Mouse (Mus musculus): ENCODE data around the gene Ubqln5. TPM values are rescaled to one million over a fixed set of nuclear protein-coding genes. Genes with fewer than 3 reads are reported as not detected.

Gene Ubqln5
- not detected in 2 replicates for polyA plus RNA-seq (2015; fragmentation: Nextera tagmentation; extraction: Ambion mirVana)

GRCm38 (mm10) chr7:104129726-104130125, at the start of gene Ubqln5:
Gene Ubqln5, minus strand, starts transcription at chr7:104129826.
- Histone ChIP-seq H3K9me3 (ENCODE audit: control insufficient read depth, low read length) (no peaks in the 10 kb centered on the region), H3K9ac (replicated peaks; ENCODE audit: low read depth, low read length) (no peak within 1 kb of the TSS), H3K27me3 (replicated peaks; ENCODE audit: control insufficient read depth, insufficient read depth, low read length) (no peaks in the 10 kb centered on the region), H3K4me2 (ENCODE audit: low read length) (no peak within 1 kb of the TSS), H3K36me3 (ENCODE audit: control insufficient read depth, insufficient read depth) (no peaks in the 10 kb centered on the region), H3K4me1 (replicated peaks; ENCODE audit: control insufficient read depth, insufficient read depth, low read length) (no peaks in the 10 kb centered on the region), H3K4me3 (replicated peaks; ENCODE audit: low read length) (no peak within 1 kb of the TSS), H3K27ac (ENCODE audit: low read length) (no peak within 1 kb of the TSS)
- WGBS: 89% methylated on average over 5 of the region's 5 CpGs
- no peak for ATAC-seq

GRCm38 (mm10) chr7:104179074-104179473, 49.4 kb upstream of the Ubqln5 start:
- Histone ChIP-seq H3K4me2 (ENCODE audit: low read length) (no peak overlapping the region), H3K4me1 (replicated peaks; ENCODE audit: control insufficient read depth, insufficient read depth, low read length) (no peaks in the 10 kb centered on the region), H3K9me3 (ENCODE audit: control insufficient read depth, low read length) (no peaks in the 10 kb centered on the region), H3K4me3 (replicated peaks; ENCODE audit: low read length) (no peak overlapping the region), H3K9ac (replicated peaks; ENCODE audit: low read depth, low read length) (no peak overlapping the region), H3K36me3 (ENCODE audit: control insufficient read depth, insufficient read depth) (no peaks in the 10 kb centered on the region), H3K27ac (ENCODE audit: low read length) (no peak overlapping the region), H3K27me3 (replicated peaks; ENCODE audit: control insufficient read depth, insufficient read depth, low read length) (no peaks in the 10 kb centered on the region)
- ATAC-seq: no peak
- WGBS: 87% methylated on average over 1 of the region's 1 CpGs

GRCm38 (mm10) chr7:104178422-104179054, 48.9 kb upstream of the Ubqln5 start:
- H3K27ac ChIP-seq (ENCODE audit: low read length): no peak overlapping the region
- H3K4me3 ChIP-seq (replicated peaks; ENCODE audit: low read length): no peak overlapping the region
- no peaks in the 10 kb centered on the region for H3K4me1 ChIP-seq (replicated peaks; ENCODE audit: control insufficient read depth, insufficient read depth, low read length)
- no peak overlapping the region for H3K9ac ChIP-seq (replicated peaks; ENCODE audit: low read depth, low read length)
- H3K9me3 ChIP-seq (ENCODE audit: control insufficient read depth, low read length): no peaks in the 10 kb centered on the region
- no peak overlapping the region for H3K4me2 ChIP-seq (ENCODE audit: low read length)
- H3K27me3 ChIP-seq (replicated peaks; ENCODE audit: control insufficient read depth, insufficient read depth, low read length): no peaks in the 10 kb centered on the region
- 59% methylated on average over 5 of the region's 5 CpGs for WGBS
- H3K36me3 ChIP-seq (ENCODE audit: control insufficient read depth, insufficient read depth): no peaks in the 10 kb centered on the region
- ATAC-seq: no peak

- Histone ChIP-seq H3K4me2 (ENCODE audit: low read length) (no peak overlapping the region), H3K4me3 (replicated peaks; ENCODE audit: low read length) (no peak overlapping the region), H3K4me1 (replicated peaks; ENCODE audit: control insufficient read depth, insufficient read depth, low read length) (no peaks in the 10 kb centered on the region), H3K9me3 (ENCODE audit: control insufficient read depth, low read length) (no peaks in the 10 kb centered on the region), H3K36me3 (ENCODE audit: control insufficient read depth, insufficient read depth) (no peaks in the 10 kb centered on the region), H3K27ac (ENCODE audit: low read length) (no peak overlapping the region), H3K9ac (replicated peaks; ENCODE audit: low read depth, low read length) (no peak overlapping the region), H3K27me3 (replicated peaks; ENCODE audit: control insufficient read depth, insufficient read depth, low read length) (no peaks in the 10 kb centered on the region)
- no peak for ATAC-seq
- 28% methylated on average over 1 of the region's 1 CpGs for WGBS
These were observed 45.5 kb upstream of the Ubqln5 start for GRCm38 (mm10) chr7:104175085-104175484.

GRCm38 (mm10) chr7:104169634-104170204, 40.1 kb upstream of the Ubqln5 start:
- ATAC-seq: no peak
- no peak overlapping the region for H3K27ac ChIP-seq (ENCODE audit: low read length)
- H3K4me2 ChIP-seq (ENCODE audit: low read length): no peak overlapping the region
- H3K4me3 ChIP-seq (replicated peaks; ENCODE audit: low read length): no peak overlapping the region
- H3K27me3 ChIP-seq (replicated peaks; ENCODE audit: control insufficient read depth, insufficient read depth, low read length): no peaks in the 10 kb centered on the region
- H3K36me3 ChIP-seq (ENCODE audit: control insufficient read depth, insufficient read depth): no peaks in the 10 kb centered on the region
- no peaks in the 10 kb centered on the region for H3K4me1 ChIP-seq (replicated peaks; ENCODE audit: control insufficient read depth, insufficient read depth, low read length)
- 72% methylated on average over 6 of the region's 6 CpGs for WGBS
- no peaks in the 10 kb centered on the region for H3K9me3 ChIP-seq (ENCODE audit: control insufficient read depth, low read length)
- H3K9ac ChIP-seq (replicated peaks; ENCODE audit: low read depth, low read length): no peak overlapping the region

- Histone ChIP-seq H3K9me3 (ENCODE audit: control insufficient read depth, low read length) (no peaks in the 10 kb centered on the region), H3K27me3 (replicated peaks; ENCODE audit: control insufficient read depth, insufficient read depth, low read length) (no peaks in the 10 kb centered on the region), H3K4me3 (replicated peaks; ENCODE audit: low read length) (no peak overlapping the region), H3K4me2 (ENCODE audit: low read length) (no peak overlapping the region), H3K4me1 (replicated peaks; ENCODE audit: control insufficient read depth, insufficient read depth, low read length) (no peaks in the 10 kb centered on the region), H3K9ac (replicated peaks; ENCODE audit: low read depth, low read length) (no peak overlapping the region), H3K36me3 (ENCODE audit: control insufficient read depth, insufficient read depth) (no peaks in the 10 kb centered on the region), H3K27ac (ENCODE audit: low read length) (no peak overlapping the region)
- WGBS: 80% methylated on average over 6 of the region's 6 CpGs
- ATAC-seq: no peak
These were observed 37.5 kb upstream of the Ubqln5 start for GRCm38 (mm10) chr7:104167105-104167504.

GRCm38 (mm10) chr7:104150456-104150855, 20.8 kb upstream of the Ubqln5 start, which contains the start of gene Ubqlnl:
Gene Ubqlnl, minus strand, starts transcription at chr7:104150556.
- WGBS: 88% methylated on average over 2 of the region's 2 CpGs
- Histone ChIP-seq H3K9me3 (ENCODE audit: control insufficient read depth, low read length) (no peaks in the 10 kb centered on the region), H3K36me3 (ENCODE audit: control insufficient read depth, insufficient read depth) (no peaks in the 10 kb centered on the region), H3K27ac (ENCODE audit: low read length) (no peak within 1 kb of the TSS), H3K4me1 (replicated peaks; ENCODE audit: control insufficient read depth, insufficient read depth, low read length) (no peaks in the 10 kb centered on the region), H3K4me2 (ENCODE audit: low read length) (no peak within 1 kb of the TSS), H3K9ac (replicated peaks; ENCODE audit: low read depth, low read length) (no peak within 1 kb of the TSS), H3K4me3 (replicated peaks; ENCODE audit: low read length) (no peak within 1 kb of the TSS), H3K27me3 (replicated peaks; ENCODE audit: control insufficient read depth, insufficient read depth, low read length) (no peaks in the 10 kb centered on the region)
- no peak for ATAC-seq

GRCm38 (mm10) chr7:104143179-104143578, 13.6 kb upstream of the Ubqln5 start, which contains the start of gene Ubqln3:
Gene Ubqln3, minus strand, starts transcription at chr7:104143279.
- WGBS: 72% methylated on average over 3 of the region's 3 CpGs
- no peaks in the 10 kb centered on the region for H3K9me3 ChIP-seq (ENCODE audit: control insufficient read depth, low read length)

GRCm38 (mm10) chr7:104137305-104137704, 7.7 kb upstream of the Ubqln5 start, which contains the start of gene Olfr643:
Gene Olfr643, minus strand, starts transcription at chr7:104137405.
- Histone ChIP-seq H3K9me3 (ENCODE audit: control insufficient read depth, low read length) (no peaks in the 10 kb centered on the region), H3K4me2 (ENCODE audit: low read length) (no peak within 1 kb of the TSS), H3K4me3 (replicated peaks; ENCODE audit: low read length) (no peak within 1 kb of the TSS), H3K9ac (replicated peaks; ENCODE audit: low read depth, low read length) (no peak within 1 kb of the TSS), H3K27me3 (replicated peaks; ENCODE audit: control insufficient read depth, insufficient read depth, low read length) (no peaks in the 10 kb centered on the region), H3K4me1 (replicated peaks; ENCODE audit: control insufficient read depth, insufficient read depth, low read length) (no peaks in the 10 kb centered on the region), H3K27ac (ENCODE audit: low read length) (no peak within 1 kb of the TSS), H3K36me3 (ENCODE audit: control insufficient read depth, insufficient read depth) (no peaks in the 10 kb centered on the region)
- ATAC-seq: no peak
- 86% methylated on average over 5 of the region's 5 CpGs for WGBS

More at GRCm38 (mm10) chr7:104143179-104143578, 13.6 kb upstream of the Ubqln5 start, which contains the start of gene Ubqln3:
- no peak within 1 kb of the TSS for H3K27ac ChIP-seq (ENCODE audit: low read length)
- H3K36me3 ChIP-seq (ENCODE audit: control insufficient read depth, insufficient read depth): no peaks in the 10 kb centered on the region
- no peaks in the 10 kb centered on the region for H3K4me1 ChIP-seq (replicated peaks; ENCODE audit: control insufficient read depth, insufficient read depth, low read length)
- no peak within 1 kb of the TSS for H3K4me3 ChIP-seq (replicated peaks; ENCODE audit: low read length)
- ATAC-seq: no peak
- H3K9ac ChIP-seq (replicated peaks; ENCODE audit: low read depth, low read length): no peak within 1 kb of the TSS
- H3K4me2 ChIP-seq (ENCODE audit: low read length): no peak within 1 kb of the TSS
- no peaks in the 10 kb centered on the region for H3K27me3 ChIP-seq (replicated peaks; ENCODE audit: control insufficient read depth, insufficient read depth, low read length)

GRCm38 (mm10) chr7:104104757-104104972, 25.0 kb downstream of the Ubqln5 start, which contains the start of gene Olfr646:
Gene Olfr646, plus strand, starts transcription at chr7:104104873.
- Histone ChIP-seq H3K4me2 (ENCODE audit: low read length) (no peak within 1 kb of the TSS), H3K27me3 (replicated peaks; ENCODE audit: control insufficient read depth, insufficient read depth, low read length) (no peaks in the 10 kb centered on the region), H3K27ac (ENCODE audit: low read length) (no peak within 1 kb of the TSS), H3K36me3 (ENCODE audit: control insufficient read depth, insufficient read depth) (no peaks in the 10 kb centered on the region), H3K9me3 (ENCODE audit: control insufficient read depth, low read length) (no peaks in the 10 kb centered on the region), H3K4me3 (replicated peaks; ENCODE audit: low read length) (no peak within 1 kb of the TSS), H3K9ac (replicated peaks; ENCODE audit: low read depth, low read length) (no peak within 1 kb of the TSS), H3K4me1 (replicated peaks; ENCODE audit: control insufficient read depth, insufficient read depth, low read length) (no peaks in the 10 kb centered on the region)
- no peak for ATAC-seq

All from forebrain, embryonic 16.5 days (tissue).